Mouse (Mus musculus): ENCODE measurements around the gene Srpk2.

GRCm38 (mm10) chr5:23721956-23722355 is 37.5 kb upstream of the Srpk2 start:
- TF ChIP-seq CTCF (IDR thresholded peaks at IDR 0.05; ENCODE audit: borderline replicate concordance, extremely low read depth, insufficient read depth, insufficient read length) (no peak), POLR2A (IDR thresholded peaks at IDR 0.05; ENCODE audit: borderline replicate concordance, extremely low read depth, insufficient read depth, insufficient read length, poor library complexity, severe bottlenecking) (no peak)

All from brain, embryonic 14.5 days (tissue).